Mouse (Mus musculus) liver, postnatal 0 days (tissue): ENCODE measurements at regions not wholly inside any gene's neighbourhood (a gene's known extent, or its start where the extent isn't known, plus 50 kb on each side); places are given as distances from the start of the nearest gene placed in this dataset.

Experiments
- CTCF ChIP-seq: sonication (generic); IDR thresholded peaks from 2 replicates; pipeline ENCODE4 v1.5.1; 2016; ENCODE audit warnings: antibody characterized with exemption, low read depth
- EP300 ChIP-seq: IDR thresholded peaks from 2 replicates; pipeline ENCODE4 v1.6.1; 2016; ENCODE audit warnings: antibody characterized with exemption, low read depth, mild to moderate bottlenecking

- TF ChIP-seq CTCF (no peak), EP300 (no peak)
Measured at GRCm38 (mm10) chr7:117850822-117851221, 265.2 kb downstream of the Rps15a start.
